Mouse (Mus musculus): ENCODE data around the gene Tmem38b. TPM values are rescaled to one million over a fixed set of nuclear protein-coding genes. Genes with fewer than 3 reads are reported as not detected.

Tmem38b gene
- polyA plus RNA-seq, 1 experiment from 2014 or later: 13.3 TPM

Other genes with a start within 250 kb of the Tmem38b start
- gene Fsd1l, start 194.6 kb upstream of the Tmem38b start, polyA plus RNA-seq (2014; fragmentation: Nextera tagmentation; extraction: Ambion mirVana): 6.4 and 11.6 TPM in 2 replicates
- gene Fktn, start 112.0 kb upstream of the Tmem38b start, polyA plus RNA-seq (2014; fragmentation: Nextera tagmentation; extraction: Ambion mirVana): 14.5 and 15.9 TPM in 2 replicates
- gene Tal2, start 46.3 kb upstream of the Tmem38b start, polyA plus RNA-seq (2014; fragmentation: Nextera tagmentation; extraction: Ambion mirVana): 0.07 and 0.10 TPM in 2 replicates